Mouse (Mus musculus): ENCODE measurements around the gene Nsmce1. TPM values are rescaled to one million over a fixed set of nuclear protein-coding genes. Genes with fewer than 3 reads are reported as not detected.

Gene Nsmce1
- total RNA-seq (2014; rRNA removed) (21.3 and 27.8 TPM in 2 replicates), polyA plus RNA-seq (2015; fragmentation: Nextera tagmentation; extraction: Ambion mirVana) (87.9 and 88.6 TPM in 2 replicates)

- peak; percentile 61 for TF ChIP-seq CTCF (IDR thresholded peaks at IDR 0.05; ENCODE audit: low read depth)
- Histone ChIP-seq H3K27ac (peak within 1 kb of the TSS; percentile 73), H3K9me3 (ENCODE audit: low read length) (no peaks in the 10 kb centered on the region), H3K9ac (replicated peaks; ENCODE audit: low read length) (peak within 1 kb of the TSS; percentile 55), H3K4me1 (ENCODE audit: insufficient read depth, low read length) (peaks cover 7% of the 10 kb centered on the region), H3K27me3 (ENCODE audit: insufficient read depth, low read length) (no peaks in the 10 kb centered on the region), H3K4me3 (ENCODE audit: low read length) (peak within 1 kb of the TSS; percentile 55), H3K4me2 (ENCODE audit: low read depth, low read length) (peak within 1 kb of the TSS; percentile 55), H3K36me3 (ENCODE audit: insufficient read depth, low read length) (no peaks in the 10 kb centered on the region)
- ATAC-seq (peak; percentile 99), DNase-seq (ENCODE audit: low spot score) (peak; percentile 98)
- WGBS = under 1% methylated on average over 55 of the region's 56 CpGs
These were observed at the start of gene Nsmce1 for GRCm38 (mm10) chr7:125490947-125491735. Nsmce1 (minus strand) TSS chr7:125491596.

GRCm38 (mm10) chr7:125541026-125541425 lies 49.6 kb upstream of the Nsmce1 start:
- H3K9ac ChIP-seq (replicated peaks; ENCODE audit: low read length) = no peak overlapping the region
- H3K4me3 ChIP-seq (ENCODE audit: low read length) = no peak overlapping the region
- no peaks in the 10 kb centered on the region for H3K4me1 ChIP-seq (ENCODE audit: insufficient read depth, low read length)
- ATAC-seq (no peak), DNase-seq (ENCODE audit: low spot score) (no peak)
- no peaks in the 10 kb centered on the region for H3K36me3 ChIP-seq (ENCODE audit: insufficient read depth, low read length)
- no peak overlapping the region for H3K27ac ChIP-seq
- H3K9me3 ChIP-seq (ENCODE audit: low read length) = no peaks in the 10 kb centered on the region
- WGBS = 79% methylated on average over 1 of the region's 1 CpGs
- TF ChIP-seq CTCF (IDR thresholded peaks at IDR 0.05; ENCODE audit: low read depth) = no peak
- no peaks in the 10 kb centered on the region for H3K27me3 ChIP-seq (ENCODE audit: insufficient read depth, low read length)
- H3K4me2 ChIP-seq (ENCODE audit: low read depth, low read length) = no peak overlapping the region

- WGBS = 89% methylated on average over 3 of the region's 3 CpGs
- Histone ChIP-seq H3K27ac (no peak overlapping the region), H3K4me2 (ENCODE audit: low read depth, low read length) (no peak overlapping the region), H3K36me3 (ENCODE audit: insufficient read depth, low read length) (no peaks in the 10 kb centered on the region), H3K4me1 (ENCODE audit: insufficient read depth, low read length) (no peaks in the 10 kb centered on the region), H3K27me3 (ENCODE audit: insufficient read depth, low read length) (no peaks in the 10 kb centered on the region), H3K4me3 (ENCODE audit: low read length) (no peak overlapping the region), H3K9me3 (ENCODE audit: low read length) (peaks cover 3% of the 10 kb centered on the region; the same call in 1 of the 2 replicates), H3K9ac (replicated peaks; ENCODE audit: low read length) (no peak overlapping the region)
- ATAC-seq (no peak), DNase-seq (ENCODE audit: low spot score) (no peak)
- no peak for TF ChIP-seq CTCF (IDR thresholded peaks at IDR 0.05; ENCODE audit: low read depth)
These were observed 48.0 kb upstream of the Nsmce1 start for GRCm38 (mm10) chr7:125539351-125539750.

- WGBS = 89% methylated on average over 9 of the region's 9 CpGs
- Histone ChIP-seq H3K4me3 (ENCODE audit: low read length) (no peak overlapping the region), H3K9me3 (ENCODE audit: low read length) (no peaks in the 10 kb centered on the region), H3K27ac (no peak overlapping the region), H3K36me3 (ENCODE audit: insufficient read depth, low read length) (no peaks in the 10 kb centered on the region), H3K4me2 (ENCODE audit: low read depth, low read length) (no peak overlapping the region), H3K27me3 (ENCODE audit: insufficient read depth, low read length) (no peaks in the 10 kb centered on the region), H3K4me1 (ENCODE audit: insufficient read depth, low read length) (no peaks in the 10 kb centered on the region), H3K9ac (replicated peaks; ENCODE audit: low read length) (no peak overlapping the region)
- ATAC-seq = no peak
- no peak for DNase-seq (ENCODE audit: low spot score)
- TF ChIP-seq CTCF (IDR thresholded peaks at IDR 0.05; ENCODE audit: low read depth) = no peak
These were observed 36.6 kb upstream of the Nsmce1 start for GRCm38 (mm10) chr7:125527901-125528580.

- Histone ChIP-seq H3K27me3 (ENCODE audit: insufficient read depth, low read length) (no peaks in the 10 kb centered on the region), H3K4me3 (ENCODE audit: low read length) (no peak overlapping the region), H3K4me1 (ENCODE audit: insufficient read depth, low read length) (no peaks in the 10 kb centered on the region), H3K4me2 (ENCODE audit: low read depth, low read length) (no peak overlapping the region), H3K9me3 (ENCODE audit: low read length) (no peaks in the 10 kb centered on the region), H3K36me3 (ENCODE audit: insufficient read depth, low read length) (no peaks in the 10 kb centered on the region), H3K9ac (replicated peaks; ENCODE audit: low read length) (no peak overlapping the region), H3K27ac (no peak overlapping the region)
- DNase-seq (ENCODE audit: low spot score) = no peak
- 93% methylated on average over 6 of the region's 6 CpGs for WGBS
- TF ChIP-seq CTCF (IDR thresholded peaks at IDR 0.05; ENCODE audit: low read depth) = no peak
- ATAC-seq = no peak
These were observed 35.8 kb upstream of the Nsmce1 start for GRCm38 (mm10) chr7:125527186-125527585.

- no peak for TF ChIP-seq CTCF (IDR thresholded peaks at IDR 0.05; ENCODE audit: low read depth)
- ATAC-seq (no peak), DNase-seq (ENCODE audit: low spot score) (no peak)
- no peak overlapping the region for H3K4me2 ChIP-seq (ENCODE audit: low read depth, low read length)
- H3K9ac ChIP-seq (replicated peaks; ENCODE audit: low read length) = no peak overlapping the region
- no peaks in the 10 kb centered on the region for H3K9me3 ChIP-seq (ENCODE audit: low read length)
- H3K4me3 ChIP-seq (ENCODE audit: low read length) = no peak overlapping the region
- H3K27ac ChIP-seq = no peak overlapping the region
- no peaks in the 10 kb centered on the region for H3K27me3 ChIP-seq (ENCODE audit: insufficient read depth, low read length)
- WGBS = 79% methylated on average over 3 of the region's 3 CpGs
- H3K36me3 ChIP-seq (ENCODE audit: insufficient read depth, low read length) = no peaks in the 10 kb centered on the region
- no peaks in the 10 kb centered on the region for H3K4me1 ChIP-seq (ENCODE audit: insufficient read depth, low read length)
These were observed 31.7 kb upstream of the Nsmce1 start for GRCm38 (mm10) chr7:125523051-125523450.
